Mouse (Mus musculus): Measurements from ENCODE around the gene Dennd6a. TPM values are rescaled to one million over a fixed set of nuclear protein-coding genes. Genes with fewer than 3 reads are reported as not detected.

Dennd6a gene
- polyA plus RNA-seq, 1 experiment from 2014 or later: 33.6 TPM

DNA sequence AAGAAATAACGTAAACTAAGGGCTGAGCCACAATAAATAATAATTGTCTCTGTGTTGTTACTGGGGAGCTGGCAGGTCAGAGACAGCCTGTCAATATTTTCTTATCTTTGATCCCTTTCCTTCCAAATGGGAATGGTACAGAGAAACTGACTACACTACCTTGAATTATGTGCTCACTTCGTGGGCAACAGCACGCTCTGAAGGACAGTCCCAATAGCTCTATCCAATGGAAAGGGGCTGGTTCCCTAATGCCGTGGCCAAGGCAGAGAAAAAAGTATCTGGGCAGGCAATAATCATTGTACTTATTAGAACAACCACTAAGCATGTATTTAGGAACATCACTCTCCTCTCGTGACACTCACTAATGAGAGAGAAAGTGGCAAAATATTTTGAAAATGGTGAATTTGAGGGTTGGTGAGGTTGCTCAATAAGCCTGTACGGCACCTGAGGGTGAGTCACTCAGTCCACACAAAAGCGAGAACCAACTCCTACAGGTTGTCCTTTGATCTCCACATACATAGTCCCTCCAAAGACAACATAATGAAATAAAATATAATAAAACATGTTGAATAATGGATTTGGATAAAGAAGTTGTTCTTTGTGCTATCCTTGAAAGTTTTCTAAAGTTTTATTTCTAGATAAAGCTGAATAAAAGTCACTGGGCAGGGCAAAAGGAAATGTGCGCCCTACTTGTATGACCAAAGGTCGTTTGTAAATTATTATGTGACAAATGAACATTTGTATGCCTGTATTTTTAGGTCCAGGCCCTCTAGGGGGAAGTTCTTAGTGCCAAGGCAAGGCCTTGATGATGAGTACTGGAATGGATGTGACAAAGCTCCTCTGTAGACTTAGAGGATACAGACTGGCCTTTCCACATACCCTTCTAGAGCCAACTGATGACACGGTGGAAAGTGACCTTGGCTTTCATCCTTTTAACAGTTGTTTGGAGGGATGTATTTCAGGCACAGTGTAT, 25.9 kb upstream of the Dennd6a start:
- DNase-seq (ENCODE audit: low spot score): no peak
- Histone ChIP-seq H3K27me3 (ENCODE audit: insufficient read depth, low read length) (no peaks in the 10 kb centered on the region), H3K36me3 (ENCODE audit: insufficient read depth, low read length) (no peaks in the 10 kb centered on the region), H3K9me3 (replicated peaks; ENCODE audit: low read length) (no peaks in the 10 kb centered on the region), H3K27ac (no peak overlapping the region), H3K4me2 (ENCODE audit: low read length) (no peak overlapping the region), H3K9ac (ENCODE audit: low read depth, low read length) (no peak overlapping the region), H3K4me1 (replicated peaks; ENCODE audit: insufficient read depth, low read length) (no peaks in the 10 kb centered on the region), H3K4me3 (replicated peaks; ENCODE audit: low read depth, low read length) (no peak overlapping the region)
- WGBS: 70% methylated on average over 10 of the region's 10 CpGs
- ATAC-seq (replicated peaks; ENCODE audit: low FRiP score, low read depth): no peak
- TF ChIP-seq CTCF (IDR thresholded peaks at IDR 0.05; ENCODE audit: low read depth): no peak

DNA sequence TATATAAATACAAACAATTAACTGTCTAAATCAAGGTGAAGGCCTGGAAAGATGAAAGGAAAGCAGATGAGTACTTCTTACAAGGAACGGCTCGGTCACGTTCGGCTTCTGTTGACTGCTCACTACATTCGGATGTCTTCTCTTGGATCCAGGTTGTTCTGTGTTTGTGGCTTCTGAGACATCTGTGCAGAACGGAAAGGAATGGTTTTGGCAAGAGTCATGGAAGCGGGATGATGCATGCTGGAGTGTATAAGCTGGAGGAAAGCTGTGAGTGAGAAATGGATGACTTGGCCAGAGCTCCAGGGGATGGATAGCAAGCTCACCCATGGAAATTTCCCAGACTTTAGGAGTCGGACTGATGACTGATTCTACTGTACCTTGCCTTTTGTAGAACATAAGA, 22.9 kb upstream of the Dennd6a start:
- no peaks in the 10 kb centered on the region for H3K9me3 ChIP-seq (replicated peaks; ENCODE audit: low read length)
- no peak for TF ChIP-seq CTCF (IDR thresholded peaks at IDR 0.05; ENCODE audit: low read depth)
- no peak for ATAC-seq (replicated peaks; ENCODE audit: low FRiP score, low read depth)
- no peak overlapping the region for H3K4me2 ChIP-seq (ENCODE audit: low read length)
- no peak overlapping the region for H3K4me3 ChIP-seq (replicated peaks; ENCODE audit: low read depth, low read length)
- 93% methylated on average over 8 of the region's 8 CpGs for WGBS
- H3K4me1 ChIP-seq (replicated peaks; ENCODE audit: insufficient read depth, low read length): no peaks in the 10 kb centered on the region
- H3K27ac ChIP-seq: no peak overlapping the region
- H3K36me3 ChIP-seq (ENCODE audit: insufficient read depth, low read length): no peaks in the 10 kb centered on the region
- DNase-seq (ENCODE audit: low spot score): no peak
- no peaks in the 10 kb centered on the region for H3K27me3 ChIP-seq (ENCODE audit: insufficient read depth, low read length)
- no peak overlapping the region for H3K9ac ChIP-seq (ENCODE audit: low read depth, low read length)

DNA sequence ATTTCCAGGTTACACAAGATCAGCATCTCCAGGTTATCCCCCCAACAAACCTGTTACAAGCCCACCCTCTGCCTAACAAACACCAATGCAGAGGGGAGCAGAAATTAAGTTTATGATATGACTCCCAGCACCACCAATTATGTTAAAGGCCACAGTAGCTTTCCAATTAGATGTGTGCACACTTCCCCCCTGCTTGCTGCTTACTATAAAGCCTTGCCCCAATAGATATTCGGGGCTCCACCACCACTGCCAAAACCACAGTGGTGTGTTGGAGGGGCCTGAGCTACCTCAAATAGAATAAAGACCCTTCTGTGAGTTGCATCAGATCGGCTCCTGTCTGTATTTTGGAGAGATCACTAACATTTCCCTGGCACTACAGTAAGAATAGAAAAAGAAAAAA, 21.2 kb upstream of the Dennd6a start:
- Histone ChIP-seq H3K36me3 (ENCODE audit: insufficient read depth, low read length) (no peaks in the 10 kb centered on the region), H3K4me1 (replicated peaks; ENCODE audit: insufficient read depth, low read length) (no peaks in the 10 kb centered on the region), H3K27ac (no peak overlapping the region), H3K27me3 (ENCODE audit: insufficient read depth, low read length) (no peaks in the 10 kb centered on the region), H3K9ac (ENCODE audit: low read depth, low read length) (no peak overlapping the region), H3K4me3 (replicated peaks; ENCODE audit: low read depth, low read length) (no peak overlapping the region), H3K9me3 (replicated peaks; ENCODE audit: low read length) (no peaks in the 10 kb centered on the region), H3K4me2 (ENCODE audit: low read length) (no peak overlapping the region)
- DNase-seq (ENCODE audit: low spot score) (no peak), ATAC-seq (replicated peaks; ENCODE audit: low FRiP score, low read depth) (no peak)
- 87% methylated on average over 2 of the region's 2 CpGs for WGBS
- TF ChIP-seq CTCF (IDR thresholded peaks at IDR 0.05; ENCODE audit: low read depth): no peak

DNA sequence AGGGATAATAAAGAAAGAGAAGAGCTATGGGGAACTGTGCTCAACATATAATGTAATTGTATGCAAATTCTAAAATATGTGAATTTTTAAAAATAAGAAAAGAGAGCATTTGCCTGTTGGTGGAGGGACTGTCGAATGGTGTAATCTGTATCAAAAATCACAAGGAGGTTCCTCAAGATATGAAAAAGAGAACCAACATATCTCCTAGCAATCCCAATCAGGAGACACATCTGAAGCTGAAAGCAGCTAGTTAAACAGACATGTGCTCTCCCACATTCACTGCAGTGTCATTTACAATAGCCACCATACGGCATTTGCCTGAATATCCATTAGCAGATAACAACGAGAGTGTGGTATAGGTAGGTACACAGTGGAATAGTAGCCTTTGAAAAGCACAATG, 20.8 kb upstream of the Dennd6a start:
- H3K27ac ChIP-seq: no peak overlapping the region
- WGBS: 84% methylated on average over 3 of the region's 3 CpGs

DNA sequence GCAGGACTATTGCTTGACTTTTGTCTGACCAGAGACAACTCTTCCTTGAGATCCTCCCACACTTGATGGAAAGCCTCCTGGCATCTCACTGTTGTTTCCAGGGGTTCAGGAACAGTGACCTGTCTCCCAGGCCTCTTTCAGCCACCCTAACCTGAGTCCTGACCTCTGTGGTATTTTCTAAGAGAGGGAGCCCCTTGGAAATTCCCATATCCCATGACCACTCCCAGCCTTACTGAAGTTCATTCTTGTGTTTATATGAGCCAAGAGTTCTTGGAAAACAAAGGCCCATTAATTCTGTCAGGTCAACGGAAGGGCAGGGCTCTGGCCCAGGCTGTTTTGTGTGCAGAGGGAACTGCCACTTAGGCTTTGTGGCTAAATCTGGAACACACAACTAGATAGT, 16.1 kb upstream of the Dennd6a start:
- no peak for TF ChIP-seq CTCF (IDR thresholded peaks at IDR 0.05; ENCODE audit: low read depth)
- Histone ChIP-seq H3K4me1 (replicated peaks; ENCODE audit: insufficient read depth, low read length) (no peaks in the 10 kb centered on the region), H3K9me3 (replicated peaks; ENCODE audit: low read length) (no peaks in the 10 kb centered on the region), H3K4me2 (ENCODE audit: low read length) (no peak overlapping the region), H3K9ac (ENCODE audit: low read depth, low read length) (no peak overlapping the region), H3K36me3 (ENCODE audit: insufficient read depth, low read length) (no peaks in the 10 kb centered on the region), H3K27me3 (ENCODE audit: insufficient read depth, low read length) (no peaks in the 10 kb centered on the region), H3K27ac (0 out of 2 replicates have a peak overlapping the region, but pooled peaks have one; percentile 31), H3K4me3 (replicated peaks; ENCODE audit: low read depth, low read length) (no peak overlapping the region)
- ATAC-seq (replicated peaks; ENCODE audit: low FRiP score, low read depth) (no peak; the same call in 1 of the 2 replicates), DNase-seq (ENCODE audit: low spot score) (peak; percentile 84)
- 12% methylated on average over 1 of the region's 1 CpGs for WGBS

More for the DNA sequence above, 20.8 kb upstream of the Dennd6a start:
- no peak overlapping the region for H3K9ac ChIP-seq (ENCODE audit: low read depth, low read length)
- no peaks in the 10 kb centered on the region for H3K9me3 ChIP-seq (replicated peaks; ENCODE audit: low read length)
- H3K27me3 ChIP-seq (ENCODE audit: insufficient read depth, low read length): no peaks in the 10 kb centered on the region
- no peak overlapping the region for H3K4me2 ChIP-seq (ENCODE audit: low read length)
- no peak overlapping the region for H3K4me3 ChIP-seq (replicated peaks; ENCODE audit: low read depth, low read length)
- no peak for TF ChIP-seq CTCF (IDR thresholded peaks at IDR 0.05; ENCODE audit: low read depth)
- ATAC-seq (replicated peaks; ENCODE audit: low FRiP score, low read depth) (no peak), DNase-seq (ENCODE audit: low spot score) (no peak)
- H3K36me3 ChIP-seq (ENCODE audit: insufficient read depth, low read length): no peaks in the 10 kb centered on the region
- H3K4me1 ChIP-seq (replicated peaks; ENCODE audit: insufficient read depth, low read length): no peaks in the 10 kb centered on the region

DNA sequence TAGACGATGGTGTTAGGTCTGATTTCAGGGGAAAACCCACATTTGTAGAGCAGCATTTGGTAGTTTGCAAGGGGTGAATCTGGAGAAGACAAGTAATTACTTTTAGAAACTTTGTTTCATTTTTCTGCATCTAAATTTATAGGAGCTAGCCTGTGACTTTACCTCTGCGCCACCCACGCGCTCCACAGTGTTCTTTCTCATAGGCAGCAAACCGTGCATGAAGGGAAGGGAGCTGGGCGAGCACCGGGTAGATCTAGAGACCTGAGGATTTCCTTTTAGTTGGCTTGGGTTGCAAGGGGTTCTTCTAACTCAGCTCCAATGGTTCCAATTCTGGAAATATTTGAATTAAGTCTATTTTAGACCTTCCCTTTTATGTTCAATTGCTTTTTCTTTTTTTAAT, 15.1 kb upstream of the Dennd6a start:
- no peak for TF ChIP-seq CTCF (IDR thresholded peaks at IDR 0.05; ENCODE audit: low read depth)

More for the DNA sequence above, 15.1 kb upstream of the Dennd6a start:
- H3K4me3 ChIP-seq (replicated peaks; ENCODE audit: low read depth, low read length): no peak overlapping the region
- H3K27me3 ChIP-seq (ENCODE audit: insufficient read depth, low read length): no peaks in the 10 kb centered on the region
- H3K9ac ChIP-seq (ENCODE audit: low read depth, low read length): no peak overlapping the region
- no peak for ATAC-seq (replicated peaks; ENCODE audit: low FRiP score, low read depth)
- no peaks in the 10 kb centered on the region for H3K36me3 ChIP-seq (ENCODE audit: insufficient read depth, low read length)
- 75% methylated on average over 7 of the region's 7 CpGs for WGBS
- no peak for DNase-seq (ENCODE audit: low spot score)
- H3K27ac ChIP-seq: no peak overlapping the region
- no peaks in the 10 kb centered on the region for H3K4me1 ChIP-seq (replicated peaks; ENCODE audit: insufficient read depth, low read length)
- no peak overlapping the region for H3K4me2 ChIP-seq (ENCODE audit: low read length)
- H3K9me3 ChIP-seq (replicated peaks; ENCODE audit: low read length): no peaks in the 10 kb centered on the region
